Mouse (Mus musculus): ENCODE measurements around the gene 3110082I17Rik. TPM values are rescaled to one million over a fixed set of nuclear protein-coding genes. Genes with fewer than 3 reads are reported as not detected.
A peak's percentile ranks its signal among the peaks of the same experiment; 100 is the strongest.

Gene 3110082I17Rik
- polyA plus RNA-seq, 1 experiment from 2014 or later = 17.0 TPM

- Histone ChIP-seq H3K4me1 (ENCODE audit: control insufficient read depth in 2 of 2, insufficient read depth in 2 of 2, low read length in 2 of 2) (peaks cover 26 to 37% of the 10 kb centered on the region in 2 experiments), H3K27ac (replicated peaks in 1 of 2; ENCODE audit: control insufficient read depth in 1 of 2, insufficient read depth in 1 of 2, low read depth in 2 of 2, low read length in 2 of 2) (no peak overlapping the region)
- ATAC-seq (ENCODE audit: insufficient number of reproducible peaks, insufficient read depth, low FRiP score, low read depth) = no peak
Observed at GRCm38 (mm10) chr5:139367884-139368458, 92.4 kb downstream of the 3110082I17Rik start.

GRCm38 (mm10) chr5:139366484-139366883 is 93.8 kb downstream of the 3110082I17Rik start:
- Histone ChIP-seq H3K9me3 (ENCODE audit: control insufficient read depth, low read length) (no peaks in the 10 kb centered on the region), H3K27me3 (ENCODE audit: control insufficient read depth, insufficient read depth, low read length) (no peaks in the 10 kb centered on the region), H3K36me3 (ENCODE audit: control insufficient read depth, insufficient read depth, low read length) (no peaks in the 10 kb centered on the region), H3K4me2 (ENCODE audit: low read length) (no peak overlapping the region), H3K4me1 (ENCODE audit: control insufficient read depth in 2 of 2, insufficient read depth in 2 of 2, low read length in 2 of 2) (peaks cover 18 to 29% of the 10 kb centered on the region in 2 experiments), H3K27ac (replicated peaks in 1 of 2; ENCODE audit: control insufficient read depth in 1 of 2, insufficient read depth in 1 of 2, low read depth in 2 of 2, low read length in 2 of 2) (no peak overlapping the region), H3K4me3 (ENCODE audit: control insufficient read depth in 1 of 2, insufficient read depth in 1 of 2, low read depth in 1 of 2, low read length in 2 of 2) (no peak overlapping the region), H3K9ac (ENCODE audit: low read length) (no peak overlapping the region)
- ATAC-seq (ENCODE audit: insufficient number of reproducible peaks, insufficient read depth, low FRiP score, low read depth) = no peak
- 80% methylated on average over 11 of the region's 11 CpGs for WGBS

More at GRCm38 (mm10) chr5:139367884-139368458, 92.4 kb downstream of the 3110082I17Rik start:
- Histone ChIP-seq H3K9ac (ENCODE audit: low read length) (no peak overlapping the region), H3K4me3 (ENCODE audit: control insufficient read depth in 1 of 2, insufficient read depth in 1 of 2, low read depth in 1 of 2, low read length in 2 of 2) (no peak overlapping the region), H3K4me2 (ENCODE audit: low read length) (no peak overlapping the region), H3K36me3 (ENCODE audit: control insufficient read depth, insufficient read depth, low read length) (no peaks in the 10 kb centered on the region), H3K9me3 (ENCODE audit: control insufficient read depth, low read length) (no peaks in the 10 kb centered on the region), H3K27me3 (ENCODE audit: control insufficient read depth, insufficient read depth, low read length) (no peaks in the 10 kb centered on the region)
- WGBS = 83% methylated on average over 4 of the region's 4 CpGs

GRCm38 (mm10) chr5:139365827-139366226 is 94.5 kb downstream of the 3110082I17Rik start:
- H3K4me1 ChIP-seq (ENCODE audit: control insufficient read depth in 2 of 2, insufficient read depth in 2 of 2, low read length in 2 of 2) = peaks cover 13 to 22% of the 10 kb centered on the region in 2 experiments
- no peaks in the 10 kb centered on the region for H3K9me3 ChIP-seq (ENCODE audit: control insufficient read depth, low read length)
- H3K4me2 ChIP-seq (ENCODE audit: low read length) = no peak overlapping the region
- H3K36me3 ChIP-seq (ENCODE audit: control insufficient read depth, insufficient read depth, low read length) = no peaks in the 10 kb centered on the region
- no peak for ATAC-seq (ENCODE audit: insufficient number of reproducible peaks, insufficient read depth, low FRiP score, low read depth)
- no peak overlapping the region for H3K27ac ChIP-seq (replicated peaks in 1 of 2; ENCODE audit: control insufficient read depth in 1 of 2, insufficient read depth in 1 of 2, low read depth in 2 of 2, low read length in 2 of 2)
- 60% methylated on average over 1 of the region's 1 CpGs for WGBS
- no peaks in the 10 kb centered on the region for H3K27me3 ChIP-seq (ENCODE audit: control insufficient read depth, insufficient read depth, low read length)
- no peak overlapping the region for H3K9ac ChIP-seq (ENCODE audit: low read length)
- no peak overlapping the region for H3K4me3 ChIP-seq (ENCODE audit: control insufficient read depth in 1 of 2, insufficient read depth in 1 of 2, low read depth in 1 of 2, low read length in 2 of 2)

GRCm38 (mm10) chr5:139364911-139365571 is 95.3 kb downstream of the 3110082I17Rik start:
- WGBS = 44% methylated on average over 5 of the region's 5 CpGs
- Histone ChIP-seq H3K9me3 (ENCODE audit: control insufficient read depth, low read length) (no peaks in the 10 kb centered on the region), H3K36me3 (ENCODE audit: control insufficient read depth, insufficient read depth, low read length) (no peaks in the 10 kb centered on the region), H3K4me3 (ENCODE audit: control insufficient read depth in 1 of 2, insufficient read depth in 1 of 2, low read depth in 1 of 2, low read length in 2 of 2) (no peak overlapping the region), H3K27ac (replicated peaks in 1 of 2; ENCODE audit: control insufficient read depth in 1 of 2, insufficient read depth in 1 of 2, low read depth in 2 of 2, low read length in 2 of 2) (0 out of 4 replicates have a peak overlapping the region, but pooled peaks of 1 of the 2 experiments have one; percentile 6), H3K4me1 (ENCODE audit: control insufficient read depth in 2 of 2, insufficient read depth in 2 of 2, low read length in 2 of 2) (peaks cover 7 to 14% of the 10 kb centered on the region in 2 experiments; a peak in 3 of 4 replicates), H3K9ac (ENCODE audit: low read length) (peak overlapping the region; percentile 11; the same call in 1 of the 2 replicates), H3K4me2 (ENCODE audit: low read length) (no peak overlapping the region), H3K27me3 (ENCODE audit: control insufficient read depth, insufficient read depth, low read length) (no peaks in the 10 kb centered on the region)
- no peak for ATAC-seq (ENCODE audit: insufficient number of reproducible peaks, insufficient read depth, low FRiP score, low read depth)

- H3K4me2 ChIP-seq (ENCODE audit: low read length) = peak overlapping the region; percentile 16; the same call in 1 of the 2 replicates
- H3K9me3 ChIP-seq (ENCODE audit: control insufficient read depth, low read length) = no peaks in the 10 kb centered on the region
- H3K36me3 ChIP-seq (ENCODE audit: control insufficient read depth, insufficient read depth, low read length) = no peaks in the 10 kb centered on the region
- 29% methylated on average over 12 of the region's 12 CpGs for WGBS
- H3K4me3 ChIP-seq (ENCODE audit: control insufficient read depth in 1 of 2, insufficient read depth in 1 of 2, low read depth in 1 of 2, low read length in 2 of 2) = no peak overlapping the region
- H3K27me3 ChIP-seq (ENCODE audit: control insufficient read depth, insufficient read depth, low read length) = no peaks in the 10 kb centered on the region
- no peak overlapping the region; a peak in 1 of 4 replicates for H3K27ac ChIP-seq (replicated peaks in 1 of 2; ENCODE audit: control insufficient read depth in 1 of 2, insufficient read depth in 1 of 2, low read depth in 2 of 2, low read length in 2 of 2)
- ATAC-seq (ENCODE audit: insufficient number of reproducible peaks, insufficient read depth, low FRiP score, low read depth) = peak; percentile 36
- peak overlapping the region; percentile 6; the same call in 1 of the 2 replicates for H3K9ac ChIP-seq (ENCODE audit: low read length)
- H3K4me1 ChIP-seq (ENCODE audit: control insufficient read depth in 2 of 2, insufficient read depth in 2 of 2, low read length in 2 of 2) = peaks cover 7 to 13% of the 10 kb centered on the region in 2 experiments; a peak in 3 of 4 replicates
Observed at GRCm38 (mm10) chr5:139364260-139364910, 95.9 kb downstream of the 3110082I17Rik start.

- Histone ChIP-seq H3K27ac (replicated peaks in 1 of 2; ENCODE audit: control insufficient read depth in 1 of 2, insufficient read depth in 1 of 2, low read depth in 2 of 2, low read length in 2 of 2) (no peak overlapping the region), H3K4me1 (ENCODE audit: control insufficient read depth in 2 of 2, insufficient read depth in 2 of 2, low read length in 2 of 2) (peaks cover 7 to 13% of the 10 kb centered on the region in 2 experiments; a peak in 3 of 4 replicates), H3K27me3 (ENCODE audit: control insufficient read depth, insufficient read depth, low read length) (no peaks in the 10 kb centered on the region), H3K9ac (ENCODE audit: low read length) (no peak overlapping the region), H3K4me3 (ENCODE audit: control insufficient read depth in 1 of 2, insufficient read depth in 1 of 2, low read depth in 1 of 2, low read length in 2 of 2) (no peak overlapping the region), H3K9me3 (ENCODE audit: control insufficient read depth, low read length) (no peaks in the 10 kb centered on the region), H3K36me3 (ENCODE audit: control insufficient read depth, insufficient read depth, low read length) (no peaks in the 10 kb centered on the region), H3K4me2 (ENCODE audit: low read length) (no peak overlapping the region)
- no peak for ATAC-seq (ENCODE audit: insufficient number of reproducible peaks, insufficient read depth, low FRiP score, low read depth)
- WGBS = 54% methylated on average over 7 of the region's 7 CpGs
Observed at GRCm38 (mm10) chr5:139363858-139364257, 96.5 kb downstream of the 3110082I17Rik start.

GRCm38 (mm10) chr5:139359244-139359643 is 101.1 kb downstream of the 3110082I17Rik start:
- 80% methylated on average over 5 of the region's 5 CpGs for WGBS
- H3K9me3 ChIP-seq (ENCODE audit: control insufficient read depth, low read length) = no peaks in the 10 kb centered on the region

More at GRCm38 (mm10) chr5:139359244-139359643, 101.1 kb downstream of the 3110082I17Rik start:
- Histone ChIP-seq H3K27ac (replicated peaks in 1 of 2; ENCODE audit: control insufficient read depth in 1 of 2, insufficient read depth in 1 of 2, low read depth in 2 of 2, low read length in 2 of 2) (no peak overlapping the region), H3K4me2 (ENCODE audit: low read length) (no peak overlapping the region), H3K27me3 (ENCODE audit: control insufficient read depth, insufficient read depth, low read length) (peaks cover 12% of the 10 kb centered on the region; the same call in 1 of the 2 replicates), H3K36me3 (ENCODE audit: control insufficient read depth, insufficient read depth, low read length) (no peaks in the 10 kb centered on the region), H3K9ac (ENCODE audit: low read length) (no peak overlapping the region), H3K4me3 (ENCODE audit: control insufficient read depth in 1 of 2, insufficient read depth in 1 of 2, low read depth in 1 of 2, low read length in 2 of 2) (no peak overlapping the region), H3K4me1 (ENCODE audit: control insufficient read depth in 2 of 2, insufficient read depth in 2 of 2, low read length in 2 of 2) (peaks cover 3 to 7% of the 10 kb centered on the region in 2 experiments; a peak in 3 of 4 replicates)
- no peak for ATAC-seq (ENCODE audit: insufficient number of reproducible peaks, insufficient read depth, low FRiP score, low read depth)
